Mouse (Mus musculus) CH12.LX (cell line): Measurements from ENCODE around the gene Myo1c. TPM values are rescaled to one million over a fixed set of nuclear protein-coding genes. Genes with fewer than 3 reads are reported as not detected.

Source experiments
- DNase-seq: peaks from one replicate; pipeline ENCODE4 v3.0.0-alpha.2; 2013; ENCODE audit errors: extremely low read depth
- H3K27ac ChIP-seq: 2 replicates; pipeline ENCODE4 v1.5.1; 2012; ENCODE audit warnings: low read depth, mild to moderate bottlenecking, control low read depth, moderate library complexity; ENCODE audit not compliant: insufficient read depth
- H3K27me3 ChIP-seq: replicated peaks from 2 replicates; pipeline ENCODE3; 2012; ENCODE audit warnings: inconsistent platforms
- H3K36me3 ChIP-seq, 2 experiments: replicated peaks in 1 of 2; 2 replicates each; pipeline versions ENCODE3 to v1.6.1; 2012; ENCODE audit warnings: inconsistent platforms in 1 of 2, low read length in 1 of 2, mild to moderate bottlenecking in 1 of 2, mixed read lengths in 1 of 2, moderate library complexity in 1 of 2; ENCODE audit not compliant: control insufficient read depth in 1 of 2, insufficient read depth in 1 of 2
- H3K4me1 ChIP-seq, 2 experiments: 2 replicates each; pipeline ENCODE4 v1.6.1; 2012; ENCODE audit warnings: inconsistent platforms in 1 of 2, moderate library complexity in 1 of 2; ENCODE audit not compliant: insufficient read depth in 2 of 2, control insufficient read depth in 1 of 2
- H3K4me2 ChIP-seq: 2 replicates; pipeline ENCODE4 v1.6.1; 2012; ENCODE audit warnings: low read depth, mild to moderate bottlenecking, control low read depth; ENCODE audit not compliant: poor library complexity, insufficient read depth, severe bottlenecking
- H3K4me3 ChIP-seq, 3 experiments: fragments of 150-350 bp in 1 of 3; sonication (generic) in 1 of 3; replicated peaks in 1 of 3; 2 replicates each; pipeline versions ENCODE3 to v1.5.1; 2011 to 2012; ENCODE audit warnings: low read depth in 2 of 3, low read length in 2 of 3, mild to moderate bottlenecking in 2 of 3, moderate library complexity in 2 of 3, control low read depth in 1 of 3, improper control_type of control experiment in 1 of 3, inconsistent platforms in 1 of 3, mixed read lengths in 1 of 3; ENCODE audit not compliant: poor library complexity in 1 of 3
- H3K79me2 ChIP-seq: replicated peaks from 2 replicates; pipeline ENCODE4 v1.6.1; 2012; ENCODE audit warnings: mild to moderate bottlenecking, moderate library complexity; ENCODE audit not compliant: control insufficient read depth, poor library complexity, insufficient read depth, severe bottlenecking; ENCODE audit errors: extremely low read depth
- H3K9ac ChIP-seq: 2 replicates; pipeline ENCODE4 v1.6.1; 2012; ENCODE audit warnings: low read depth, mild to moderate bottlenecking, control low read depth, moderate library complexity; ENCODE audit not compliant: insufficient read depth
- H3K9me3 ChIP-seq: replicated peaks from 2 replicates; pipeline ENCODE3; 2012; ENCODE audit warnings: low read length, inconsistent platforms, mixed read lengths
- BHLHE40 ChIP-seq: IDR thresholded peaks from 2 replicates; pipeline ENCODE4 v1.6.1; 2011; ENCODE audit warnings: mild to moderate bottlenecking, low read depth, low read length, improper control_type of control experiment
- CHD1 ChIP-seq: IDR thresholded peaks from 2 replicates; pipeline ENCODE4 v1.6.1; 2012; ENCODE audit warnings: low read depth, low read length, improper control_type of control experiment, inconsistent platforms
- CHD2 ChIP-seq: IDR thresholded peaks from 2 replicates; pipeline ENCODE4 v1.6.1; 2011; ENCODE audit warnings: low read length, improper control_type of control experiment
- CTCF ChIP-seq, 2 experiments: IDR thresholded peaks in 1 of 2; conservative IDR thresholded peaks in 1 of 2; 2 replicates each; pipeline ENCODE4 v1.5.1; 2011 to 2012; ENCODE audit warnings: low read depth in 2 of 2, low read length in 2 of 2, improper control_type of control experiment in 1 of 2, inconsistent platforms in 1 of 2, mild to moderate bottlenecking in 1 of 2, moderate library complexity in 1 of 2
- E2F4 ChIP-seq: IDR thresholded peaks from 2 replicates; pipeline ENCODE4 v1.6.1; 2011; ENCODE audit warnings: low read depth, low read length, improper control_type of control experiment; ENCODE audit not compliant: insufficient replicate concordance
- ELF1 ChIP-seq: IDR thresholded peaks from 2 replicates; pipeline ENCODE4 v1.6.1; 2014; ENCODE audit warnings: low read depth, mild to moderate bottlenecking, inconsistent platforms, low read length, improper control_type of control experiment
- EP300 ChIP-seq: IDR thresholded peaks from 2 replicates; pipeline ENCODE4 v1.6.1; 2011; ENCODE audit warnings: low read length, improper control_type of control experiment
- GABPA ChIP-seq: IDR thresholded peaks from 2 replicates; pipeline ENCODE4 v1.6.1; 2012; ENCODE audit warnings: low read depth, low read length, improper control_type of control experiment, inconsistent platforms; ENCODE audit not compliant: insufficient replicate concordance
- HCFC1 ChIP-seq: IDR thresholded peaks from 2 replicates; pipeline ENCODE4 v1.6.1; 2012; ENCODE audit warnings: low read depth, mild to moderate bottlenecking, inconsistent platforms, low read length, improper control_type of control experiment
- IRF4 ChIP-seq: IDR thresholded peaks from 2 replicates; pipeline ENCODE4 v1.6.1; 2014; ENCODE audit warnings: low read depth, mild to moderate bottlenecking, inconsistent platforms, low read length, improper control_type of control experiment
- JUND ChIP-seq: conservative IDR thresholded peaks from 2 replicates; pipeline ENCODE4 v1.6.1; 2011; ENCODE audit warnings: low read depth, low read length, improper control_type of control experiment
- KAT2A ChIP-seq: IDR thresholded peaks from 2 replicates; pipeline ENCODE4 v1.6.1; 2012; ENCODE audit warnings: low read length, improper control_type of control experiment, inconsistent platforms; ENCODE audit not compliant: insufficient replicate concordance
- MAX ChIP-seq: IDR thresholded peaks from 2 replicates; pipeline ENCODE4 v1.6.1; 2011; ENCODE audit warnings: low read length, improper control_type of control experiment
- MAZ ChIP-seq: IDR thresholded peaks from 2 replicates; pipeline ENCODE4 v1.6.1; 2012; ENCODE audit warnings: low read depth, mild to moderate bottlenecking, inconsistent platforms, low read length, improper control_type of control experiment, moderate library complexity
- MEF2A ChIP-seq: IDR thresholded peaks from 2 replicates; pipeline ENCODE4 v1.6.1; 2014; ENCODE audit warnings: low read depth, mild to moderate bottlenecking, inconsistent platforms, low read length, improper control_type of control experiment, borderline replicate concordance
- NRF1 ChIP-seq: IDR thresholded peaks from 2 replicates; pipeline ENCODE4 v1.6.1; 2014; ENCODE audit warnings: low read depth, mild to moderate bottlenecking, inconsistent platforms, low read length, improper control_type of control experiment, moderate library complexity
- PAX5 ChIP-seq: IDR thresholded peaks from 2 replicates; pipeline ENCODE4 v1.6.1; 2012; ENCODE audit warnings: low read length, inconsistent platforms, mixed read lengths
- POLR2A ChIP-seq: IDR thresholded peaks from 2 replicates; pipeline ENCODE4 v1.6.1; 2011; ENCODE audit warnings: low read depth, mild to moderate bottlenecking, improper control_type of control experiment, low read length
- POLR2AphosphoS2 ChIP-seq: IDR thresholded peaks from 2 replicates; pipeline ENCODE4 v1.6.1; 2011; ENCODE audit warnings: low read depth, low read length, improper control_type of control experiment
- RAD21 ChIP-seq: IDR thresholded peaks from 2 replicates; pipeline ENCODE4 v1.6.1; 2011; ENCODE audit warnings: low read depth, mild to moderate bottlenecking, low read length, improper control_type of control experiment, moderate library complexity
- RCOR1 ChIP-seq: conservative IDR thresholded peaks from 2 replicates; pipeline ENCODE4 v1.6.1; 2012; ENCODE audit warnings: low read depth, mild to moderate bottlenecking, inconsistent platforms, low read length, improper control_type of control experiment
- SIN3A ChIP-seq: IDR thresholded peaks from 2 replicates; pipeline ENCODE4 v1.6.1; 2012; ENCODE audit warnings: low read length, improper control_type of control experiment, inconsistent platforms
- SMC3 ChIP-seq: IDR thresholded peaks from 2 replicates; pipeline ENCODE4 v1.6.1; 2011; ENCODE audit warnings: low read depth, low read length, improper control_type of control experiment
- TBP ChIP-seq: conservative IDR thresholded peaks from 2 replicates; pipeline ENCODE4 v1.6.1; 2011; ENCODE audit warnings: low read depth, low read length, improper control_type of control experiment
- UBTF ChIP-seq: IDR thresholded peaks from 2 replicates; pipeline ENCODE4 v1.6.1; 2012; ENCODE audit warnings: low read depth, mild to moderate bottlenecking, inconsistent platforms, low read length, improper control_type of control experiment, moderate library complexity
- USF2 ChIP-seq: conservative IDR thresholded peaks from 2 replicates; pipeline ENCODE4 v1.6.1; 2011; ENCODE audit warnings: low read depth, low read length, improper control_type of control experiment
- ZC3H11A ChIP-seq: IDR thresholded peaks from 2 replicates; pipeline ENCODE4 v1.6.1; 2012; ENCODE audit warnings: low read depth, mild to moderate bottlenecking, inconsistent platforms, low read length, improper control_type of control experiment
- ZKSCAN1 ChIP-seq: IDR thresholded peaks from 2 replicates; pipeline ENCODE4 v1.6.1; 2012; ENCODE audit warnings: low read depth, inconsistent platforms, low read length, improper control_type of control experiment, borderline replicate concordance
- ZMIZ1 ChIP-seq: IDR thresholded peaks from 2 replicates; pipeline ENCODE4 v1.6.1; 2012; ENCODE audit warnings: low read depth, mild to moderate bottlenecking, inconsistent platforms, low read length, improper control_type of control experiment
- dilution Hi-C: fragments of 300-500 bp; cut with MboI; formaldehyde crosslinking; loops from 2 replicates; pipeline ENCODE4 v1.14.3; 2020; ENCODE audit warnings: low sequenced_read_pairs; ENCODE audit not compliant: extremely low pct_unique_long_range_greater_than_20kb, extremely low pct_ligation_motif_present
- in situ Hi-C: fragments of 300-500 bp; cut with MboI; formaldehyde crosslinking; loops from 3 replicates; pipeline ENCODE4 v1.14.3; 2019; ENCODE audit warnings: low sequenced_read_pairs, low pct_ligation_motif_present, low pct_unique_long_range_greater_than_20kb, mixed read lengths
- polyA plus RNA-seq: library from polyadenylated mRNA; unstranded; fragments of >175 nt; gene quantifications from 2 replicates; pipeline ENCODE4 v1.2.1, GENCODE M21; 2012; ENCODE audit warnings: low read depth; ENCODE audit not compliant: insufficient read length
- total RNA-seq, 2 experiments: library from RNA; depleted of rRNA; stranded (reverse); fragments of 300-350 nt in 1 of 2; fragments of >200 nt in 1 of 2; gene quantifications; 2 replicates each; pipeline ENCODE4 v1.2.3; 2012 to 2014

Myo1c gene
- total and polyA plus RNA-seq, 3 experiments, result 21.9 to 52.0 (median 41.1) TPM

DNA sequence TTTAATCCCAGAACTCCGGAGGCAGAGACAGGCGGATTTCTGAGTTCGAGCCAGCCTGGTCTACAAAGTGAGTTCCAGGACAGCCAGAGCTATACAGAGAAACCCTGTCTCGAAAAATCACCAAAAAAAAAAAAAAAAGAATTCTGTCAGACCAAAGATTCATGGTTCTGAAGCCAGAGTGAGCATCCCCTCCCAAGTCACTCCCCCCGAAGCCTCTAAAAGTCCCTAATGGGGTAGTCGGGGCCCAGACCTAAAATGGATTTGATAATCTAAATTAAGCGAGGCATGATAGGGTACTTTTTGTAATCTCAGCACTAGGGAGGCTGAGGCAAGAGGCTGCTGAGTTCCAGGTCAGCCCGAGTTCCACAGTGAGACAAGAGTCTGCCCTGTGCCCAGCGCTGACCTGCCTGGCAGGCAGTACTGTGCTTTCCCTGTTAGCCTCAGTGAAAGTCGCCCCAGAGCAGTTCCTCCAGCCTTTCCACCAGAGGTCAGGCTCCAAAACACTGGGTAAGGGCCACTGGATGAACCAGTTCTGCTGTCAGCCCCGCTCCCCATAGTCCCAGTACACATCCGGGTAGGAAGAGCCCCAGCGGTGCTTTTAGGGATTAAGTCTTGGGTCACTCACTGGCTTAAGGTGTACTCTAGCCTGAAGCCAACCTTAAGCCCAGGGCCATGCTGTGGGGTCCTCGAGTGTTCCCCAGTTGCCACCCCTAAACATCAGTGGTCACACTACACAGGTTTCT lies 2.8 kb downstream of the Myo1c start:
- no peaks in the 10 kb centered on the region for H3K9me3 ChIP-seq
- no peaks in the 10 kb centered on the region for H3K27me3 ChIP-seq
- peak overlapping the region; percentile 86 for H3K9ac ChIP-seq
- peaks cover 11 to 24% of the 10 kb centered on the region in 2 experiments for H3K36me3 ChIP-seq
- peak overlapping the region; percentile 98 for H3K27ac ChIP-seq
- TF ChIP-seq UBTF (0 out of 2 replicates have a peak, but pooled peaks have one; percentile 22), CTCF (conservative IDR thresholded peaks at IDR 0.05 in 1 of 2, IDR thresholded peaks at IDR 0.05 in 1 of 2; ENCODE audit: low read depth in 2 of 2, low read length in 2 of 2) (peak in 1 of 2 experiments; percentile 33; a peak in 2 of 4 replicates), EP300 (0 out of 2 replicates have a peak, but pooled peaks have one; percentile 0), ZKSCAN1 (no peak), USF2 (no peak)
- TF ChIP-seq, all 38 proteins: peak for 3
- peak; percentile 58 for DNase-seq
- Histone ChIP-seq H3K79me2 (peaks cover 32% of the 10 kb centered on the region), H3K4me3 (peak overlapping the region; percentile 62 to 97 (median 83)), H3K4me2 (peak overlapping the region; percentile 90), H3K4me1 (peaks cover 9 to 64% of the 10 kb centered on the region in 2 experiments)
- dilution Hi-C loops (no loop called here), in situ Hi-C loops (no loop called here)

DNA sequence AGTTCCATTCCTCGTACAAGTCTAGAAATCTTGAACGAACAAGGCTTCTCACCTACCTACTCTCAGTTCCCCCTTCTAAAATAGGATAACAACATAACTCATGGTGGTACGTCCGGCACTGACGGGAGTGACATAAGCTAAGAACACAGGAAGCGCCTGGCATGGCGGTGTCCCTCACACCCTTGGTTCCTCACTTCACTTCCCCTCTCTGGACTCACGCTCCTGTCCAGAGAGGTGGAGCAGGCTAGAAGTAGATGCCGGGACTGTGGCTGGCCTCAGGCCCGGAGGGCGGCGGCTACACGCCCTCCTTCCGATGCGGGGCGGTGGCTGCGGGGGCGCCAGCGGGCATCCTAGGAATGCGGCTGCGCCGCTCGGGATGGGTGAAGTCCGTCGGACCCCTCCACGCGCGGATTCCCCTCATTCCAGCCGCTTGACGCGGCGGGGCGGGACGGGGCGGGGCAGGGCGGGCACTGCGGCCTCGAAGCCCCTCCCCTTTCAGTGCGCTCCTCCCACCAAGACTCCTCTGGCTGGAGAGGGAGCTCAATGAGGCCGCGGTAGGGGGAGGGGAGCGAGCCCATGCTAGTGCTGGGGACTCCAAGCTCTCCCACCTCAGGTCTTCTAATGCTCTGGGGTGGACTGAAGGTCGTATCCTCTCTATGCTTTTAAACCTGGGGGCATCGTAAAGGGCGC lies 3.6 kb downstream of the Myo1c start:
- in situ Hi-C loops, result no loop called here
- H3K9me3 ChIP-seq, result no peaks in the 10 kb centered on the region
- peak overlapping the region; percentile 90 for H3K4me2 ChIP-seq
- peaks cover 9 to 65% of the 10 kb centered on the region in 2 experiments for H3K4me1 ChIP-seq
- peak overlapping the region; percentile 86 for H3K9ac ChIP-seq
- peak overlapping the region; percentile 98 for H3K27ac ChIP-seq
- peak overlapping the region; percentile 62 to 97 (median 73) for H3K4me3 ChIP-seq
- DNase-seq, result peak; percentile 96
- peaks cover 32% of the 10 kb centered on the region for H3K79me2 ChIP-seq
- peaks cover 16 to 24% of the 10 kb centered on the region in 2 experiments for H3K36me3 ChIP-seq
- dilution Hi-C loops, result no loop called here
- no peaks in the 10 kb centered on the region for H3K27me3 ChIP-seq
- TF ChIP-seq TBP (peak; percentile 81), RCOR1 (peak; percentile 91), MAZ (peak; percentile 34; the same call in 1 of the 2 replicates), CHD2 (peak; percentile 93), ELF1 (peak; percentile 86), SIN3A (peak; percentile 98), KAT2A (no peak), PAX5 (no peak), CTCF (conservative IDR thresholded peaks at IDR 0.05 in 1 of 2, IDR thresholded peaks at IDR 0.05 in 1 of 2; ENCODE audit: low read depth in 2 of 2, low read length in 2 of 2) (no peak), HCFC1 (peak; percentile 68), GABPA (no peak), ZMIZ1 (peak; percentile 83; the same call in 1 of the 2 replicates), E2F4 (peak; percentile 11; the same call in 1 of the 2 replicates), RAD21 (no peak), ZC3H11A (no peak), USF2 (no peak), POLR2A (peak; percentile 63), SMC3 (no peak), POLR2AphosphoS2 (no peak), JUND (no peak; the same call in 1 of the 2 replicates), MEF2A (peak; percentile 99), NRF1 (peak; percentile 59), IRF4 (peak; percentile 99), CHD1 (no peak; the same call in 1 of the 2 replicates), BHLHE40 (peak; percentile 93), MAX (peak; percentile 86; the same call in 1 of the 2 replicates)
